Mouse (Mus musculus): ENCODE results near the gene Scd1. TPM values are rescaled to one million over a fixed set of nuclear protein-coding genes. Genes with fewer than 3 reads are reported as not detected.

Scd1 gene
- polyA plus RNA-seq, 1 experiment from 2014 or later: 2.3 TPM

- no peak for ATAC-seq (ENCODE audit: low read depth)
- no peak overlapping the region for H3K27ac ChIP-seq (ENCODE audit: low read length)
- H3K4me2 ChIP-seq (ENCODE audit: low read depth, low read length): no peak overlapping the region
- H3K4me3 ChIP-seq (ENCODE audit: low read length): no peak overlapping the region
- WGBS: 80% methylated on average over 4 of the region's 4 CpGs
- no peaks in the 10 kb centered on the region for H3K36me3 ChIP-seq (ENCODE audit: control insufficient read depth, insufficient read depth, low read length)
- no peaks in the 10 kb centered on the region for H3K27me3 ChIP-seq (ENCODE audit: control insufficient read depth, insufficient read depth, low read depth, low read length)
- H3K9ac ChIP-seq (ENCODE audit: low read length): no peak overlapping the region
- peaks cover 12% of the 10 kb centered on the region for H3K4me1 ChIP-seq (replicated peaks; ENCODE audit: control insufficient read depth, insufficient read depth, low read length)
- H3K9me3 ChIP-seq (ENCODE audit: control insufficient read depth, low read length): no peaks in the 10 kb centered on the region
These were observed 15.8 kb downstream of the Scd1 start for GRCm38 (mm10) chr19:44391856-44392255.

- Histone ChIP-seq H3K27me3 (ENCODE audit: control insufficient read depth, insufficient read depth, low read depth, low read length) (no peaks in the 10 kb centered on the region), H3K4me1 (replicated peaks; ENCODE audit: control insufficient read depth, insufficient read depth, low read length) (peaks cover 12% of the 10 kb centered on the region), H3K9ac (ENCODE audit: low read length) (no peak overlapping the region), H3K9me3 (ENCODE audit: control insufficient read depth, low read length) (no peaks in the 10 kb centered on the region), H3K27ac (ENCODE audit: low read length) (no peak overlapping the region), H3K4me3 (ENCODE audit: low read length) (no peak overlapping the region), H3K4me2 (ENCODE audit: low read depth, low read length) (no peak overlapping the region), H3K36me3 (ENCODE audit: control insufficient read depth, insufficient read depth, low read length) (no peaks in the 10 kb centered on the region)
- ATAC-seq (ENCODE audit: low read depth): no peak
- WGBS: 48% methylated on average over 1 of the region's 1 CpGs
These were observed 18.2 kb downstream of the Scd1 start for GRCm38 (mm10) chr19:44389507-44389906.

GRCm38 (mm10) chr19:44388475-44389428 is 18.9 kb downstream of the Scd1 start:
- no peaks in the 10 kb centered on the region for H3K27me3 ChIP-seq (ENCODE audit: control insufficient read depth, insufficient read depth, low read depth, low read length)
- WGBS: 3% methylated on average over 41 of the region's 41 CpGs
- no peaks in the 10 kb centered on the region for H3K36me3 ChIP-seq (ENCODE audit: control insufficient read depth, insufficient read depth, low read length)
- H3K9ac ChIP-seq (ENCODE audit: low read length): peak overlapping the region; percentile 70
- H3K9me3 ChIP-seq (ENCODE audit: control insufficient read depth, low read length): no peaks in the 10 kb centered on the region
- peak overlapping the region; percentile 77 for H3K4me2 ChIP-seq (ENCODE audit: low read depth, low read length)
- H3K4me1 ChIP-seq (replicated peaks; ENCODE audit: control insufficient read depth, insufficient read depth, low read length): peaks cover 12% of the 10 kb centered on the region
- peak overlapping the region; percentile 70 for H3K4me3 ChIP-seq (ENCODE audit: low read length)
- peak; percentile 97 for ATAC-seq (ENCODE audit: low read depth)
- H3K27ac ChIP-seq (ENCODE audit: low read length): peak overlapping the region; percentile 73

GRCm38 (mm10) chr19:44387746-44388474 is 19.8 kb downstream of the Scd1 start:
- no peak for ATAC-seq (ENCODE audit: low read depth)
- no peaks in the 10 kb centered on the region for H3K27me3 ChIP-seq (ENCODE audit: control insufficient read depth, insufficient read depth, low read depth, low read length)
- H3K9ac ChIP-seq (ENCODE audit: low read length): peak overlapping the region; percentile 70
- peaks cover 12% of the 10 kb centered on the region for H3K4me1 ChIP-seq (replicated peaks; ENCODE audit: control insufficient read depth, insufficient read depth, low read length)
- 19% methylated on average over 19 of the region's 19 CpGs for WGBS
- peak overlapping the region; percentile 77 for H3K4me2 ChIP-seq (ENCODE audit: low read depth, low read length)
- no peaks in the 10 kb centered on the region for H3K36me3 ChIP-seq (ENCODE audit: control insufficient read depth, insufficient read depth, low read length)
- peak overlapping the region; percentile 70 for H3K4me3 ChIP-seq (ENCODE audit: low read length)
- H3K27ac ChIP-seq (ENCODE audit: low read length): peak overlapping the region; percentile 69
- H3K9me3 ChIP-seq (ENCODE audit: control insufficient read depth, low read length): no peaks in the 10 kb centered on the region

- H3K27ac ChIP-seq (ENCODE audit: low read length): no peak overlapping the region
- 79% methylated on average over 4 of the region's 4 CpGs for WGBS
- H3K4me2 ChIP-seq (ENCODE audit: low read depth, low read length): no peak overlapping the region
- H3K9ac ChIP-seq (ENCODE audit: low read length): no peak overlapping the region
- peaks cover 12% of the 10 kb centered on the region for H3K4me1 ChIP-seq (replicated peaks; ENCODE audit: control insufficient read depth, insufficient read depth, low read length)
- H3K27me3 ChIP-seq (ENCODE audit: control insufficient read depth, insufficient read depth, low read depth, low read length): no peaks in the 10 kb centered on the region
- no peaks in the 10 kb centered on the region for H3K36me3 ChIP-seq (ENCODE audit: control insufficient read depth, insufficient read depth, low read length)
- H3K4me3 ChIP-seq (ENCODE audit: low read length): no peak overlapping the region
- H3K9me3 ChIP-seq (ENCODE audit: control insufficient read depth, low read length): no peaks in the 10 kb centered on the region
- ATAC-seq (ENCODE audit: low read depth): no peak
These were observed 20.5 kb downstream of the Scd1 start for GRCm38 (mm10) chr19:44387089-44387671.

GRCm38 (mm10) chr19:44385887-44386498 is 21.7 kb downstream of the Scd1 start:
- no peaks in the 10 kb centered on the region for H3K9me3 ChIP-seq (ENCODE audit: control insufficient read depth, low read length)
- no peaks in the 10 kb centered on the region for H3K27me3 ChIP-seq (ENCODE audit: control insufficient read depth, insufficient read depth, low read depth, low read length)
- no peaks in the 10 kb centered on the region for H3K36me3 ChIP-seq (ENCODE audit: control insufficient read depth, insufficient read depth, low read length)
- no peak overlapping the region for H3K4me3 ChIP-seq (ENCODE audit: low read length)
- H3K4me1 ChIP-seq (replicated peaks; ENCODE audit: control insufficient read depth, insufficient read depth, low read length): peaks cover 12% of the 10 kb centered on the region
- no peak for ATAC-seq (ENCODE audit: low read depth)
- H3K27ac ChIP-seq (ENCODE audit: low read length): no peak overlapping the region
- no peak overlapping the region for H3K4me2 ChIP-seq (ENCODE audit: low read depth, low read length)
- 68% methylated on average over 6 of the region's 6 CpGs for WGBS
- H3K9ac ChIP-seq (ENCODE audit: low read length): no peak overlapping the region

GRCm38 (mm10) chr19:44382682-44383321 is 24.9 kb downstream of the Scd1 start:
- Histone ChIP-seq H3K36me3 (ENCODE audit: control insufficient read depth, insufficient read depth, low read length) (no peaks in the 10 kb centered on the region), H3K9ac (ENCODE audit: low read length) (no peak overlapping the region), H3K27me3 (ENCODE audit: control insufficient read depth, insufficient read depth, low read depth, low read length) (no peaks in the 10 kb centered on the region), H3K4me1 (replicated peaks; ENCODE audit: control insufficient read depth, insufficient read depth, low read length) (peaks cover 6% of the 10 kb centered on the region), H3K9me3 (ENCODE audit: control insufficient read depth, low read length) (no peaks in the 10 kb centered on the region), H3K4me2 (ENCODE audit: low read depth, low read length) (no peak overlapping the region), H3K27ac (ENCODE audit: low read length) (no peak overlapping the region), H3K4me3 (ENCODE audit: low read length) (no peak overlapping the region)
- 80% methylated on average over 12 of the region's 12 CpGs for WGBS
- ATAC-seq (ENCODE audit: low read depth): no peak

- WGBS: 60% methylated on average over 4 of the region's 4 CpGs
- no peak overlapping the region for H3K4me2 ChIP-seq (ENCODE audit: low read depth, low read length)
- no peak overlapping the region for H3K4me3 ChIP-seq (ENCODE audit: low read length)
- H3K27ac ChIP-seq (ENCODE audit: low read length): no peak overlapping the region
- H3K27me3 ChIP-seq (ENCODE audit: control insufficient read depth, insufficient read depth, low read depth, low read length): no peaks in the 10 kb centered on the region
- ATAC-seq (ENCODE audit: low read depth): no peak
- H3K4me1 ChIP-seq (replicated peaks; ENCODE audit: control insufficient read depth, insufficient read depth, low read length): no peaks in the 10 kb centered on the region
- no peaks in the 10 kb centered on the region for H3K36me3 ChIP-seq (ENCODE audit: control insufficient read depth, insufficient read depth, low read length)
- no peak overlapping the region for H3K9ac ChIP-seq (ENCODE audit: low read length)
- H3K9me3 ChIP-seq (ENCODE audit: control insufficient read depth, low read length): no peaks in the 10 kb centered on the region
These were observed 27.6 kb downstream of the Scd1 start for GRCm38 (mm10) chr19:44380065-44380464.
